Mouse (Mus musculus): ENCODE data around the gene Sectm1b.
"Not testable (repeated sequence)": the region's sequence is repeated elsewhere in the genome, so short reads cannot be mapped to it uniquely, and the experiment has no call there.

Gene Sectm1b

DNA sequence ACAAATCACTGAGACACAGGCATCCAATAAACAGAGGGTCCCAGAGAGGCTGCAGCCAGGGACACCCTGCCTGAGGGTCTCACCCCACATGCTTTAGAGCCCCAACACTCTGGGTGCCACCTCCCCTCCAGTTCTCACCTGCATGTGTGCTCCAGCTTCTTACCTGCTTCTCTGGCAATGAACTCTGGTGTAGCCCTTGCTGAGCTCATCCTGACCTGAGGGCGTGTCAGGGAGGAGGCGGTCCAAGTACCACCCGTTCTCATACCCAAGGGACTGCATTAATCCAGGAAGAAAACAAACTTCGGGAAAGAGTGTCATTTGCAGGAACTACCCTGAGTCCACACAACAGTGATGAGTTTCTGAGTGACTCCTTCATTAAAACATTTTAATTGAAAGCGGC lies at the start of gene Sectm1b:
Gene Sectm1b (minus strand): TSS at position 191 of the 400 bp plus-strand sequence.
- no peak for DNase-seq (ENCODE audit: low read depth, low spot score)

GRCm38 (mm10) chr11:121112091-121112775 lies 48.9 kb upstream of the Sectm1b start:
- DNase-seq (ENCODE audit: low read depth, low spot score), result no peak

DNA sequence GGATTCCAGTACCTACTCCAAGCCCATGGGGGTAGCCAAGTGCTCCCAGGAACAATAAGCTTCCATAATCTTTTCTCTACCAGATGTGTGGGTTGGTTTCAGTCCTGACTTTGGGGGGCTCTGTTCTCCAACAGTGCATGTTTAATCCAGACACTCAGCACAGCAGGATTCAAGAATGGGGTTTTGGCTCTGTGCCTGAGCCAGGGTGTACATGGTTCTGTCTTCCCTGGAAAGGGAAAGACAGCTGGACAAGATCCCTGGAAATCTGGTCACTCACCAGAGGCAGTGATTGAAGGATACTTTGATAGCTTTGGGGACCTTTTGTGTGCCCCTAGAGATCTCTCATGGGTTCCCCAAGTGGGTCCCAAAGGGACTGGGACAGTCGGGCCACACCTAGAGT lies 48.2 kb upstream of the Sectm1b start:
- no peak for DNase-seq (ENCODE audit: low read depth, low spot score)

GRCm38 (mm10) chr11:121111051-121111450 lies 47.7 kb upstream of the Sectm1b start:
- no peak for DNase-seq (ENCODE audit: low read depth, low spot score)

- no peak for DNase-seq (ENCODE audit: low read depth, low spot score)
Measured at GRCm38 (mm10) chr11:121109986-121110385, 46.6 kb upstream of the Sectm1b start.

- no peak for DNase-seq (ENCODE audit: low read depth, low spot score)
Measured at GRCm38 (mm10) chr11:121108061-121108460, 44.7 kb upstream of the Sectm1b start.

DNA sequence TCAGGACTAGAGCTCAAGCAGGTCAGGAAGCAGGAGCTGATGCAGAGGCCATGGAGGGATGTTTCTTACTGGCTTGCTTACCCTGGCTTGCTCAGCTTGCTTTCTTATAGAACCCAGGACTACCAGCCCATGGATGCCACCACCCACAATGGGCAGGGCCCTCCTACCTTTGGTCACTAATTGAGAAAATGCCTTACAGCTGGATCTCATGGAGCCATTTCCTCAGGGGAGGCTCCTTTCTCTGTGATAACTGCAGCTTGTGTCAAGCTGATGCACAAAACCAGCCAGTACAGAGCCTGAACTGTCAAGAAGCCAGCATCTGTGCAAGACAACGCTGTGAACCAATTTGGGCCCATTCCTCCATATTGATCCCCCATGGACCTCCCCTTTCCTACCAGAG lies 43.9 kb upstream of the Sectm1b start:
- DNase-seq (ENCODE audit: low read depth, low spot score), result not testable (repeated sequence)

GRCm38 (mm10) chr11:121101124-121101805 lies 37.9 kb upstream of the Sectm1b start:
- DNase-seq (ENCODE audit: low read depth, low spot score), result no peak

DNA sequence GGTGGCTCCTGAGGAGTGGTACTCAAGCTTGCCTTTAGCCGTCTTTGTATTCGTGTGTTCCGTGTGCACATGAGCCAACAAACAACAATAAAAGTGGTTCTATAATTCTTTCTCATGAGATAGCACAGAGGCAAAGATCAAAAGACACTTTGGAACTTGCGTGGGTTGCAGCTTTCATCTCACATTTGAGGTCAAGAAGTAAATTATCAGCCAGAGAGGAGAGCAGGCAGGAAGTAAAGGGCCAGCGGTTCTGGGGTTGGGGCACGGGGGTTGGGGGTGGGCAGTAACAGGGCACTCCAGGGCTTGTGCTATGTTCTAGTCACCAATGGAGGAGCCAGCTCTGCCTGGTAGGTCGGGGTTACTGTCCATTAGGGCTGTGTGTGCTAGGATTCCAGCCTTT lies 37.3 kb upstream of the Sectm1b start:
- DNase-seq (ENCODE audit: low read depth, low spot score), result peak; percentile 62

DNA sequence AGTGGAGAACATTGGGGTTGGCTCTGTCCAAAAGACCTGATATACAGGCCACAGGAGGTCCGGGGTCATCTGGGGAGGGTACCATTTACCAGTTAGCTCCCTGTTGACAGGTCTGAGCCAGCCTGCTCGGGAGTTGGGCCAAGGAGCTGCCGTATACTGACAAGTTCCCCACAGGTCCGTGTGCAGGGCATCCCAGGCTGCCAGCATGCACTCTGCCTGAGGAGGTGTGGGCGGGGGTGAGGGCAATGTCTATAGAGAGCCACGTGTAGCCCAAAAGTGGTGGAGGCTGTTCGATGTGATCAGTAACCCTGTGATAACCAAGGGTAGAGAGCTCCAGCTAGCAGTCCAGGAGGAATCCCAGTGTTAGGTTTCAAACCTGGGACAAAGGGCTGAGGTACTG lies 36.4 kb upstream of the Sectm1b start:
- DNase-seq (ENCODE audit: low read depth, low spot score), result no peak

DNA sequence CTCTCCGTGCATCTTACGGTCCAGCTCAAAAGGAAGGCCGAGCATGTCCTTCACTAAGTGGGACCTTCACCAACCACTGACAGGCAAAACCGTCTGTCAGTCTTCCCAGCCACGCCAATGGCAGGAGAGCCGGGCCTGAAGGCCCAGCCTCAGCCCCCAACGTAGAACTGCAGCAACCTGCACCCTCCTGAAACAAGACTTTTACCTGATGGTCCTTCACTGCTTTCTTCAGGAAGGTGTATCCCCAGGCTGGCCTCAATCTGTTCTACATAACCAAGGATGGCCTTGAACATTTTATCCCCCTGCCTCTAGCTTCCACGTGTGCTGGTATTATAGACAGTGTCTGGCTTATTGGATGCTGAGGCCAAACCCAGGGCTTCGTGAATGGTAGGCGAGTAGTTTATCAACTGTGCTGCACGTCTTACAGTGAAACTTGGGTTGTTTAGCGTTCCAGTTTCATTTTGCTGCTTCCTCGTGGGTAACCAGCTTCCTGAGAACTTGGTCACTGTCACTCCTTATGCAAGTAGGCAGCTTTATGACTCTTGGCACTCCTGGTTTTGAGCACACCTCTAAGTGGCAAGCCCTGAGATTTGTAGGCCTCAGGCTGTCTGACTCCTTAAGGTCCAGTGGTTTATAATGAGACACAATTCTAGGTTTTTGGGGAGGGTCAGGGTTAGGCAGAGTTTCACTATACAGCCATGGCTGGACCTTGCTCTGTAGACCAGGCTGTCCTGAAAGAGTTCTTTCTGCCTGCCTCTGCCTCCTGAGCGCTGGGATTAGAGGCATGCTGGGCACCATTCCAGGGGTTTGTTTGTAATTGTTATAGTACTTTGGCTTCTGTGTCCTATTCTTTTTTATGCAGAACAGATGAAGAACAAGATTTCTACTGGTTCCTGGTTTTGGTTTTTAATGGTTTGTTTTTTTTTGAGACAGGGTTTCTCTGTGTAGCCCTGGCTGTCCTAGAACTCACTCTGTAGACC lies 29.5 kb upstream of the Sectm1b start:
- no peak for DNase-seq (ENCODE audit: low read depth, low spot score)

GRCm38 (mm10) chr11:121090943-121091342 lies 27.6 kb upstream of the Sectm1b start:
- DNase-seq (ENCODE audit: low read depth, low spot score), result no peak

GRCm38 (mm10) chr11:121089756-121090546 lies 26.6 kb upstream of the Sectm1b start:
- DNase-seq (ENCODE audit: low read depth, low spot score), result no peak

GRCm38 (mm10) chr11:121088997-121089396 lies 25.6 kb upstream of the Sectm1b start:
- DNase-seq (ENCODE audit: low read depth, low spot score), result no peak

GRCm38 (mm10) chr11:121086296-121086695 lies 22.9 kb upstream of the Sectm1b start:
- no peak for DNase-seq (ENCODE audit: low read depth, low spot score)

GRCm38 (mm10) chr11:121085181-121085580 lies 21.8 kb upstream of the Sectm1b start:
- no peak for DNase-seq (ENCODE audit: low read depth, low spot score)

- DNase-seq (ENCODE audit: low read depth, low spot score), result peak; percentile 87
Measured at GRCm38 (mm10) chr11:121082857-121083500, 19.6 kb upstream of the Sectm1b start.

GRCm38 (mm10) chr11:121082250-121082649 lies 18.9 kb upstream of the Sectm1b start:
- no peak for DNase-seq (ENCODE audit: low read depth, low spot score)

DNA sequence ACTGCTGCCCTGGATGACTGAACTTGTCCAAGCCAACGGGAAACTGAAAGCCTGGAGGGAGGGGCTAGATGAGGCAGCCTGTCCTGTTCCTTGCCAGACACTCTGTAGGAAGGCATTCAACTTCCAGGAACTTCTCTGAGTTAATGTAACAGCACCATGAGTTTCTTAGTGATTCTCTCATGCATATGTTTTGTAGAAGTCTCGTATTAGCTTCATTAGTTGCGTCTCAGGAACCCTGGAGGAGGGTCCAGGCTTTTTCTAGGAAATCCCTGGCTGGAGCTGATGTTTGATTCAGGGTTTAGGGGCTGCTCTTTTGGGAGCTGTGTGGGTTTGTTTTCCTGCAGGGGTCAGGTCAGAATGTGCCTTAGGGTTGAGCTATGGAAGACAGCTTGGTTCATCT lies 17.8 kb upstream of the Sectm1b start, which contains the start of gene Sectm1a:
Gene Sectm1a (minus strand): TSS at position 101 of the 400 bp plus-strand sequence.
- no peak for DNase-seq (ENCODE audit: low read depth, low spot score)

GRCm38 (mm10) chr11:121080330-121080729 lies 17.0 kb upstream of the Sectm1b start:
- DNase-seq (ENCODE audit: low read depth, low spot score), result no peak

GRCm38 (mm10) chr11:121075655-121076054 lies 12.3 kb upstream of the Sectm1b start:
- DNase-seq (ENCODE audit: low read depth, low spot score), result no peak

All from CD4-positive helper T cell, adult 2 months (primary cell).